Mouse (Mus musculus) cerebellum, adult (tissue): ENCODE results near the gene Cyth3.

ENCODE experiments used
- ATAC-seq: cut with Nextera tagmentation; 2 replicates; pipeline ENCODE4 v1.9.2; 2017; ENCODE audit warnings: mild to moderate bottlenecking, moderate library complexity, mixed read lengths; ENCODE audit not compliant: insufficient number of reproducible peaks, low FRiP score, low TSS enrichment

Cyth3 gene

GRCm38 (mm10) chr5:143759554-143759953 is 137.3 kb downstream of the Cyth3 start:
- no peak for ATAC-seq
